Mouse (Mus musculus): ENCODE data around the gene Map3k4.

DNA sequence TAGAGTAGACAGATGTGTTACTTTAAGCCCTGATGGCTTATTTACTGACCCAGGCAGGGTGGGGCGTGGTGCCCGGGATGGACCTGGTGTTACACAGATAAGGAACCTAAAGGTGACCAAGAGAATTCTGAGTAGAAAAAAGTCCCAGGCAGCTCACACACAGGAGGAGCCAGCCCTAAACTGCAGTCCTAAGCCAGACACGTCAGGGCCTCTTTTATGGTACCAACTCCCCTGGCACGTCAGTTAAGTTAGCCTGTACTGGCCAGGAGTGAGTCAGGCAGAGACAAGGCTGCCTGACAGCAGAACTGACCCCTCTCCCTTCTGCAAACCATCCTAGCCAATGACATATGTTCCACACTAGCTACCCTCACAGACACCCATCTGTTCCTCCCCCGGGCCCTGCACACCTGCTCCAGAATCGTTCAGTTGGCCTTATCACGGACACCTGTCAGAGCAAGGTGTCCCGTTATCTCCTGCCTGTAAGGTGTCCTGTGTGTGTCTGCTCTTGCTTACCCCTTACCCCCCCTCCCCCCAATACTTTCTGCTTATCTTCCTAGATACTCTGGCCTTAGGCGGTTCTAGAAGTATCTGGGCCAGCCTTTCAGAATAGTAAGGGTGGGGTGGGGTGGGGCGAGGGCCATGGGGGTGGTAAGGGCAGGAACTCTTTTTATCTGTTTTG lies 113.4 kb downstream of the Map3k4 start:
- peak in 1 of 3 experiments; percentile 78 for TF ChIP-seq MYOG (IDR thresholded peaks at IDR 0.05; ENCODE audit: control insufficient read depth in 1 of 3, insufficient read depth in 1 of 3, insufficient read length in 2 of 3, low read depth in 2 of 3)
- no peak for TF ChIP-seq POLR2AphosphoS2 (IDR thresholded peaks at IDR 0.05; ENCODE audit: insufficient read length, low read depth)
- no peak for TF ChIP-seq USF1 (IDR thresholded peaks at IDR 0.05; ENCODE audit: low read depth)
- TF ChIP-seq POLR2A (IDR thresholded peaks at IDR 0.05; ENCODE audit: insufficient read length, low read depth) = no peak
- peak in 2 of 3 experiments; percentile 48 to 64 for TF ChIP-seq MYOD1 (IDR thresholded peaks at IDR 0.05; ENCODE audit: control insufficient read depth in 1 of 3, insufficient read length in 2 of 3, low read depth in 2 of 3)

Data from myocyte (in vitro differentiated cells).